Mouse (Mus musculus) heart, adult 18-20 months (tissue): ENCODE results near the gene Adgrb3. TPM values are rescaled to one million over a fixed set of nuclear protein-coding genes. Genes with fewer than 3 reads are reported as not detected.

ENCODE experiments used
- DNase-seq, 2 experiments: peaks; one replicate each; pipeline ENCODE4 v3.0.0; 2021 to 2022; ENCODE audit warnings: mixed read lengths in 1 of 2
- long read RNA-seq, 2 experiments: library from polyadenylated mRNA; stranded (forward); transcript quantifications; one replicate each; pipeline ENCODE4 v2.0.0; 2021
- total RNA-seq, 2 experiments: library from RNA; stranded (reverse); gene quantifications; 2 replicates each; pipeline ENCODE4 v1.2.3; 2021

Adgrb3 gene
- total RNA-seq: not detected
- long read RNA-seq, experiment 1: 0 reads
- long read RNA-seq, experiment 2: 0 reads

DNA sequence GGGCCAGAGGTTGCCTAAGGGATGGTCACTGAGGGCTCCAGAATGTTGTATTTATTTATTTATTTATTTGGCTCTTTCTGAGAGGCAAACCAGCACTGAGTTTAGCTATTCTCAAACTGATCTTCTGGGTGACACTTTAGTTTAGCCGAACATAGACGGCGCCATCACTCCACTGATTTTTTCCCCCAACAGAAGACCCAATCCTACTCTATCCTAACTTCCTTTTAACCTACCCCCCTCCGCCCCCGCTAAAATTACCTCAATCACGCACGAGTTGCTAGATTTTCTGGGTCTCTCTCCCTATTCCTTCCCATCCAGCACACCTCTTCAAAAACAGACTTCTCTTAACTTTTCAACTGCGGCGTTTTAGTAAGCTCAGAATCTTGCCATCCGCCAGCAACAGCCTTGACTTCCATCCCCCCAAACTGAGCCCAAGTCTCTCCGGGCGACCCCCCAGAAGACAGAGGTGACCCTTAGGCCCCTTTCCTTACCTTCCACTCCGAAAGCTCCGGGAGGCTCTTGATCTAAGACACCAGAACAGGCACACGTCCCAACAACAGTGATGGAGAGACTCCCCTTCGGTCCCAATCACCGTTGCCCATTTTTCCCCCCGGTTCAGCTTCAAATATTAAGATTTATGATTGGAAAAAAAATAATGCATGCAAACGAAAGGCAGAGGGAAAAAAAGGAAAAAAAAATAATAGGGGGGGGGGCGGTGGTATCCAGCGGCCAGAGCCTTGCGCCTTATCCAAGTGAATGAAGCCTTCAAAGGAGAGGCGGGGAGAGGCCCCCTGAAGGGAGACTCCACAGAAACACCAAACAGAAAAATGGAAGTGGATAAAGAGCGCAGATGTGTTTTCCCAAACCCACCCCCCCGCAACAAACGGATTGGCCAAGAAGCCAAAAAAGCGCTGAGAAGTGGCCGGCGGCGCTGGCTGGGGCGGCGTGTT, at the start of gene Adgrb3:
Adgrb3 (minus strand) TSS at position 737 of the 950 bp plus-strand sequence.
- no peak for DNase-seq

- DNase-seq: no peak
Observed at GRCm38 (mm10) chr1:25877526-25877925, 48.0 kb upstream of the Adgrb3 start.

DNA sequence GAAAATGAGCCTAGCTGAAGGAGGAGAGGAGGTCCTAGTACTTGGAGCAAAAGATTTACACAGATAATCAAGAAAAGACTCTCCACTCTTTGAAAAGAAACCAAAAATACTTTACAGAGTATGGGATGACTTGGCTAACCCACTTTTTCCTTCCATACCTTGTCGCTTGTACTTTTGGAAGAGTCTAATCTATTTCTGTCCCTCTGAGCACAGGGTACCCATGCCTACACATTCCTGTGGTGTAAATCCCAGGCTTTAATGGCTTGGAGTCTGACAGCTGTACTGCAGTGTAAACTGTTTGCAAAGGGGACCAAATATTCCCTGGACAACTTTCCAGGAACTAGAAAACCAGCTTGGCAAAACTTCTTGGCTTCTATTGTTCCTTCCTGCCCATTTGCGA, 28.0 kb upstream of the Adgrb3 start:
- DNase-seq: no peak

DNA sequence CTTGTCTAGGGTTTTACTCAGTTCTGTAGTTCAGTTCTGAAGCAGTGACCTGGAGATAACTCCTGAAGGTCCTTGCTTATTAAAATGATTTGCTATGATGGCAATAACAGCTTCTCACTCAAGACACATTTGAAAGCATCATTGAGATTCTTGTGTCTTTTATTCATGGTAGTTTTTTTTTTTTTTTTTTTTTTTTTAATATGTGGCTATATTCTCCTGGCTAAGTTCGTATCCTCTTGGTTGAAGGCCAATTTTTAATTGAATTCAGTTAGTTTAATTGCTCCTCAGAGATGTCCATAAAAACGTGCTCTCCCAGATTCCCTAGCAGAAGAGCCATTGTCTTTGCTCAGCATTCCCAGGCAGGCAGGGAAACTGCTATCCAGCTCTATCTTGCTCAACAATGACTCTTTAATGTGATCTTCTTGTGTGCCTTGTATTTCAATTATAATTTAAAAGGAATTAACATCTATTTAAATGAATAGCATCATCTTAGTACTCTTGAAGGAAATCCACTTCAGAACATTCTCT, 25.0 kb upstream of the Adgrb3 start:
- DNase-seq: no peak

DNA sequence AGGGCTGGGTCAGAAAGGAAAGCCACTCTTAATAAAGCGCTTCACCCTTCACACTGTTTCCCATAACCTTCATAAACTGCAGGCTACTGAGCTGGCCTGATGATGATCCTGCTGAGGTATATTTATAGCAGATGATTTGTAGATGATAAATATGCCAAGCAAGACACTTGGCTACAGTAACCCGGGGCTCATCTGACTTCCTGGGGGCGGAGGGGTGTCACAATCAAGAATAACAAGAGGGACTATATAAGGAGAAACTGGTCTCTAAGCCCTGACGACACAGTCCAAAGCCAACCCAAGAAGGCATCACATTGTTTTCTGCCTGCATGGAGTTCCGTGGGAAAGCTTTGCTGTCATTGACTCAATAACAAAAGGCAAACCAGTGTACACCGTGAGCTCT, 2.8 kb upstream of the Adgrb3 start:
- DNase-seq: no peak

GRCm38 (mm10) chr1:25831521-25831900, 2.0 kb upstream of the Adgrb3 start:
- no peak for DNase-seq

DNA sequence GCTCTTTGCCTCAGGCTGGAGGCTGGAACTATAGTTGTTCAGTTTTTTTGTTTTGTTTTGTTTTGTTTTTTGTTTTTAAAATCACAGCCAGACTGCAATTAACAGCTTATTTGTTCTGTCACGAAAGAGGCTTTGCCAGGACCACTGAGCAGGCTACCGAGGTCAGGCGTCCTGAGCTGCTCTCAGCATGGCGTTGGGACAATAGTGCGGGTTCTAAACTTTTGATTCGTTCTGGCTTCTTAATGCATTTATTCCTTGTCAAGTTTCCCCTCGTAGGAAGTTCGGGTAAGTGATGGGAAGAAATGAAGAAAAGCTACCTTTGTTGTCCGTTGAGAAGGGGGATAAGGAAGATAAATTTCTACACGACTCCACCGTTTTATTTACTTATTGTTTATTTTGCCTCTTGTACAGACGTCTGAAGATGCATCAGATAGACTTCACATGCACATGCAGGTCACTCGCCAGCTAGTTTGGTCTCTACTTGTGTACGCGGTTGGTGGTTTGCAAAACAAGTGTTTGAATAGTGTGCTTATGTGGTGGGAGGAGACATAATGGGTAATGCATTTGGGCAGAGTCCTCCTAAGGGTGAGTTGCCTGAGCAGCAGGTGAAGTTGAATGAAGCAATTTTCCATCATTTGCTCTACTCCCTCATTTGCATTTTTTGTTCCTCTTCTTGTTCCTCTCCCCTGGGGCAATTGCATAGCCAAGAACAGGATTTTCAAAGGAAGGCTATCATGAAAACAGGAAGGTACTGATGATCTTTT, 1.4 kb upstream of the Adgrb3 start:
- DNase-seq: no peak

GRCm38 (mm10) chr1:25829921-25830751, 629 bp upstream of the Adgrb3 start:
- DNase-seq: no peak

DNA sequence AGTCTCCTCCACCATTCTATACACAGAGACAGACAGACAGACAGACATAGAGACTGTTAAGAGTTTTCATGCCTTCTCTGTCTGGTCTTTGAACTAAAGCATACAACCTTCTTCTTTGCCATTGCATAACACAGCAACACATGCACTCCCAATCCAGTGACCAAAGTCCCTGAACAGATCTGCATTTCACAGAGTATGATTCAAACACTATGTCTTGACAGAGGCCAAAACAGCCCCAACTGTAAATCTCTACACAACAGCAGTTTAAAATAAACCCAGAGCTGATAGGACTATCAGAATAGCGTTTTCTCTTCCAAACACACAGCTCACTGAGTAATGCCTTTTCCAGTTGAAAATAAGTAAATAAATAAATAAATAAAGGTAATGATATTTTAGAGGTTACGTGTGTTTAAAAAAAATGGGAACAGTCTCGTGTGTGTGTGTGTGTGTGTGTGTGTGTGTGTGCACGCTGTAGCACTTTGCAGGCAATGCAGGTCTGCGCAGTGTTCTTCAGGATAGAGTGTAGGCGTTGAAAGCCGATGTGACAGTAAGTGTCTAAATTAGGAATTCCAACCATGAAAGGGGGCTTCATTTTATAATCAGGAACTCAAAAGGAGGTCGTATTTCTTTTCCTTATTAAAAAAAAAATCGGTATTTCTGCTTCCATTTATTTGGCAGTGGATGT, 1.3 kb downstream of the Adgrb3 start:
- DNase-seq: no peak

DNA sequence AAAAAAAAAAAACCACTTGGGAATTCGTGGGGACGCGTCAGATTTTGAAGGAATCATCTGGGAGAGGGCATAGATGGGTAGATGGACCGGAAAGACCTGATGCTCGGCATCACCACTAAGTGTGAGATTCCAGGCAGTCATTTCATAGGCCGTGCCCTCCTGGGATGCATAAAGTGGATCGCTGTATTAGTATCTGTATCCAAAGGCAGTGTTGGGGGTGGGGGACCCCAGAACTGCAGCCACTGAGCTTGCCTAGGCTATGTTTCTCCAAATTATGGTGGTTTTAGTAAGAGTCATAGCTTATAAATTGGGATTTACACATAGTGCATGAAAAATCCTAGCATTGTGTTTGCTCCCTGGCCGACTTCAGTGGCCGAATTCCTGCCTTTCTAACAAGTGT, 2.1 kb downstream of the Adgrb3 start:
- no peak for DNase-seq

DNA sequence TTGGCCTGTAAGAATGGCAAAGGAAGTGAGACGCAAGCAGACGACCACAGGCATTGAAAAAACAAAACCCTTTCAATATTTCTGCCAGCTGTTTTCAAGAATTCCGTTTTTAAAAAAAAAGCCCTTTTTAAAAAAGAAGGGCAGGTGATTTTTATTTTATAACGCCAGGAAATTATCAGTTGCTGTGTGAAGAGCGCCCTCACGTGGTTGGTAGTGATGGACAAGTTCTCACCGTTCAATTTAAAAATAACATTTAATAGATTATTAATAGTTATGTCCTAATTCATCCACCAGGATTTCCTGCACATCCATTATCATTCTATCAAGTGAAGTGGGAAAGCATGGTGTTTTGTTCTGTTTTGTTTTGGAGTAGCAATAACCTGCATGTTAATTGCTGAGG, 2.7 kb downstream of the Adgrb3 start:
- DNase-seq: no peak

DNA sequence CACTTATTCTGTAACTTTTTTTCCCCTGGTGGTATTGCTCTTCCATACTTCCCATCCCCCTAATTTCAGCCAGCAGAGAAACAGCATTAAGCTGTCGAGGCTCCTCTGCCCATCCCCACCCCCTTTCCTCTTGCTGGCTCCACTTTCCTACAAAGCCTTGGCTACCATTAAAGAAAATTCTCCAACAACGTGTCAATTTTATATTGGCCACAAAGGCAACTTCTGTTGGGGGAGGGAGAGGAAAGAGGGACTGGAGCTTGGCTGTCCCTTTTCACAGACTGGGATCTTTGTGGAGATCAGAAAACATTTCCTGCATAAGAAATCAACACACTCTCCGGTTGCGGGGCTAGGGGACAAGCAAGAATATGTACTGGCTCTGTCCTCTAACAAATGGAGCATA, 4.9 kb downstream of the Adgrb3 start:
- DNase-seq: no peak

DNA sequence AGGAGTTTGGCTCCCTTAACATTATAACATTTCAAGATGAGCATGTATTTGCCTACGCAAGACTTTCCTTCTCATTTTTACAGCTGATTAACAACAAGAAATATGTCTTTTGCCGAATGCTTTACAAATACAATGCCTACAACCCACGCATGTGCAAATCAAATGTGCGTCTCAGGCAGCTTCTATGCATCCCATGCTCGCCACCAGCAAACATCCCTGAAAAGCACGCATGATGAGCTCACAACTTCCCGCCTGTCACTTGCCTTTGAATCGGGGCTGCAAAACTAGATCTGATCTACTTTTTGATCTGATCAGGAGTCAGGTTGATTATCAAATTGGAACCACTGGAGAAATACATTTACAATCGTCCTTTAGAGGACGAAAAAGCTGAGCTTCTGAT, 5.5 kb downstream of the Adgrb3 start:
- no peak for DNase-seq

GRCm38 (mm10) chr1:25815491-25815890, 14.0 kb downstream of the Adgrb3 start:
- DNase-seq: no peak

GRCm38 (mm10) chr1:25778784-25779183, 50.7 kb downstream of the Adgrb3 start:
- DNase-seq: no peak

GRCm38 (mm10) chr1:25777459-25777858, 52.0 kb downstream of the Adgrb3 start:
- no peak for DNase-seq

GRCm38 (mm10) chr1:25775440-25776130, 53.9 kb downstream of the Adgrb3 start:
- no peak for DNase-seq

- no peak for DNase-seq
Observed at GRCm38 (mm10) chr1:25768958-25769357, 60.5 kb downstream of the Adgrb3 start.

GRCm38 (mm10) chr1:25755265-25755664, 74.2 kb downstream of the Adgrb3 start:
- DNase-seq: no peak

- DNase-seq: no peak
Observed at GRCm38 (mm10) chr1:25754528-25754927, 75.0 kb downstream of the Adgrb3 start.

GRCm38 (mm10) chr1:25745575-25745974, 83.9 kb downstream of the Adgrb3 start:
- DNase-seq: no peak
